Mouse (Mus musculus) spleen, adult 12 weeks (tissue): ENCODE results near the gene Setd2.

ENCODE experiments used
- DNase-seq: peaks from one replicate; pipeline ENCODE4 v3.0.0; 2022; ENCODE audit warnings: low spot score

The Setd2 gene

GRCm38 (mm10) chr9:110532538-110533291 lies at the start of gene Setd2:
TSS of gene Setd2 (plus strand) at chr9:110532597.
- peak; percentile 72 for DNase-seq

- no peak for DNase-seq
Measured at GRCm38 (mm10) chr9:110488841-110489240, 43.6 kb upstream of the Setd2 start.

- no peak for DNase-seq
Measured at GRCm38 (mm10) chr9:110490913-110491312, 41.5 kb upstream of the Setd2 start.

GRCm38 (mm10) chr9:110525737-110526136 lies 6.7 kb upstream of the Setd2 start:
- DNase-seq: no peak

GRCm38 (mm10) chr9:110529002-110529737 lies 3.2 kb upstream of the Setd2 start:
- DNase-seq: no peak

- DNase-seq: no peak
Measured at GRCm38 (mm10) chr9:110530650-110531049, 1.7 kb upstream of the Setd2 start.

- no peak for DNase-seq
Measured at GRCm38 (mm10) chr9:110531151-110531791, 1.1 kb upstream of the Setd2 start.

GRCm38 (mm10) chr9:110531914-110532489 lies 395 bp upstream of the Setd2 start:
- DNase-seq: peak; percentile 88

- DNase-seq: no peak
Measured at GRCm38 (mm10) chr9:110533645-110534044, 1.2 kb downstream of the Setd2 start.

- no peak for DNase-seq
Measured at GRCm38 (mm10) chr9:110535114-110535513, 2.7 kb downstream of the Setd2 start.

GRCm38 (mm10) chr9:110536636-110537035 lies 4.2 kb downstream of the Setd2 start:
- no peak for DNase-seq

GRCm38 (mm10) chr9:110538511-110538910 lies 6.1 kb downstream of the Setd2 start:
- no peak for DNase-seq

- no peak for DNase-seq
Measured at GRCm38 (mm10) chr9:110541988-110542387, 9.6 kb downstream of the Setd2 start.

- DNase-seq: no peak
Measured at GRCm38 (mm10) chr9:110548261-110548660, 15.9 kb downstream of the Setd2 start.

- DNase-seq: no peak
Measured at GRCm38 (mm10) chr9:110568309-110568708, 35.9 kb downstream of the Setd2 start.

- no peak for DNase-seq
Measured at GRCm38 (mm10) chr9:110582161-110582560, 49.8 kb downstream of the Setd2 start.

GRCm38 (mm10) chr9:110583521-110583920 lies 51.1 kb downstream of the Setd2 start:
- DNase-seq: no peak

GRCm38 (mm10) chr9:110611471-110611870 lies 79.1 kb downstream of the Setd2 start:
- no peak for DNase-seq

GRCm38 (mm10) chr9:110617081-110617480 lies 84.7 kb downstream of the Setd2 start:
- no peak for DNase-seq

GRCm38 (mm10) chr9:110620180-110620579 lies 87.8 kb downstream of the Setd2 start:
- no peak for DNase-seq

- DNase-seq: no peak
Measured at GRCm38 (mm10) chr9:110620685-110621084, 88.3 kb downstream of the Setd2 start.

- DNase-seq: no peak
Measured at GRCm38 (mm10) chr9:110622621-110623219, 90.3 kb downstream of the Setd2 start.
